Mouse (Mus musculus) subcutaneous adipose tissue, adult 2 months (tissue): ENCODE results near the gene Cd1d1. TPM values are rescaled to one million over a fixed set of nuclear protein-coding genes. Genes with fewer than 3 reads are reported as not detected.

ENCODE experiments used
- polyA plus RNA-seq: library from polyadenylated mRNA; depleted of rRNA; stranded (reverse); fragments of >200 nt; gene quantifications from 2 replicates; pipeline ENCODE4 v1.2.3, GENCODE M21; 2012; ENCODE audit warnings: low replicate concordance; rRNA removed

The Cd1d1 gene
- polyA plus RNA-seq: 175 and 720 TPM in 2 replicates

DNA sequence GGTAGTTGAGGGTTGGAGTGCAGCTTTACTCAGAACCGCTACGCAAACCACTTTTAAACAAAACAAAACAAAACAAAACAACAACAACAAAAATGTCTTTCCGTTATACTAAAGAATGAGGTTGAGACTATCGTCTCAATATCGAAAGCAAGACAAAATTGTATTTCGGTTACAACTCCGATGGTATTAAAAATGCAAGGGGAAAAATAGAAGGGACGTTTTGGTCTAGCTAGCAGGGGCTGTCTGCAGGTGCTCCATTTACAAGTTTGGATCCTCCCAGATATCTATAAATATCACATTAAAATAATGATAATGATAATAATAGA is at the start of gene Cd1d1:
Gene Cd1d1 (minus strand): TSS at position 27 of the 326 bp plus-strand sequence.

Other genes with a start within 250 kb of the Cd1d1 start
- 3.3 and 9.0 TPM in 2 replicates for gene Dclk2, start 78.6 kb downstream of the Cd1d1 start, polyA plus RNA-seq
- 23.7 and 40.8 TPM in 2 replicates for gene Kirrel, start 175.3 kb upstream of the Cd1d1 start, polyA plus RNA-seq